Mouse (Mus musculus): ENCODE data around the gene Gm3558. TPM values are rescaled to one million over a fixed set of nuclear protein-coding genes. Genes with fewer than 3 reads are reported as not detected.

Gm3558 gene
- polyA plus RNA-seq (2012; rRNA removed; ENCODE audit: low replicate concordance): 0.07 TPM in 1 of 2 replicates, not detected in the other

GRCm38 (mm10) chr14:7568382-7568781 is at the start of gene Gm3558:
Gene Gm3558, minus strand, starts transcription at chr14:7568566.

DNA sequence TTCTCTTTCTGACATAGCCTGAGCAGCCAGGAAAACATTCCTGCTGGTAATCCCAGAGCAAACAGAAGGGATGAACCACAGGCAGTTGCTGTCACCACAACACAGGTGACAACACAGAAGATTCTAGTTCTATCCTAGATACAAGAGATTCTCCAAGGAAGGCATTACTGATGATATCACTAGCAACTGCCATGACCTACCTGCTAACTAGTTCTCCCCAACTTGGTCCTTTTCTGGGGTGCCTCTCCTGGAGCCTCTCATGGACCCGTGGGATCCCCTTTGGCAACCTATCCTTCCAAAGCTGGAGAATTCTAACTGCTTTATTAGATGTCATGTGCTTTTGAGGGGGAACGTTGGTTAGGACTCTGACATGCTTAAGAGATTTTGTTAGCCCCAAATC is 27.1 kb upstream of the Gm3558 start, which contains the start of gene Gm10338:
Gene Gm10338 (minus strand): TSS at position 101 of the 400 bp plus-strand sequence.

Other genes with a start within 250 kb of the Gm3558 start
- not detected in 2 replicates for gene Gm5797, start 236.2 kb downstream of the Gm3558 start, polyA plus RNA-seq (2012; rRNA removed; ENCODE audit: low replicate concordance)
- gene Gm8374, start 203.4 kb downstream of the Gm3558 start, polyA plus RNA-seq (2012; rRNA removed; ENCODE audit: low replicate concordance): not detected in 2 replicates
- not detected in 2 replicates for gene Gm3755, start 117.6 kb downstream of the Gm3558 start, polyA plus RNA-seq (2012; rRNA removed; ENCODE audit: low replicate concordance)
- gene Gm3752, start 84.8 kb downstream of the Gm3558 start, polyA plus RNA-seq (2012; rRNA removed; ENCODE audit: low replicate concordance): not detected in 2 replicates
- not detected in 2 replicates for gene Gm10338, start 27.0 kb upstream of the Gm3558 start, polyA plus RNA-seq (2012; rRNA removed; ENCODE audit: low replicate concordance)
- gene Gm10128, start 75.4 kb upstream of the Gm3558 start, polyA plus RNA-seq (2012; rRNA removed; ENCODE audit: low replicate concordance): not detected in 2 replicates
- not detected in 2 replicates for gene Gm26661, start 223.0 kb upstream of the Gm3558 start, polyA plus RNA-seq (2012; rRNA removed; ENCODE audit: low replicate concordance)
- 16.8 and 21.0 TPM in 2 replicates for gene Flnb, start 249.4 kb upstream of the Gm3558 start, polyA plus RNA-seq (2012; rRNA removed; ENCODE audit: low replicate concordance)

All from duodenum, adult 2 months (tissue).